Mouse (Mus musculus) forebrain, embryonic 16.5 days (tissue): ENCODE measurements at regions not wholly inside any gene's neighbourhood (a gene's known extent, or its start where the extent isn't known, plus 50 kb on each side); places are given as distances from the start of the nearest gene placed in this dataset.

Source experiments
- ATAC-seq: fragments of 200-750 bp; cut with Nextera tagmentation; 2 replicates; pipeline ENCODE4 v1.8.0; 2017; ENCODE audit warnings: mild to moderate bottlenecking, moderate library complexity
- H3K27ac ChIP-seq: fragments of 300-500 bp; sonication (generic); 2 replicates; pipeline ENCODE4 v1.5.1; 2014; ENCODE audit warnings: low read length, control low read depth
- H3K27me3 ChIP-seq: fragments of 300-500 bp; sonication (generic); replicated peaks from 2 replicates; pipeline ENCODE4 v1.6.1; 2014; ENCODE audit warnings: low read length; ENCODE audit not compliant: control insufficient read depth, insufficient read depth
- H3K36me3 ChIP-seq: fragments of 300-500 bp; sonication (generic); 2 replicates; pipeline ENCODE4 v1.6.1; 2014; ENCODE audit not compliant: control insufficient read depth, insufficient read depth
- H3K4me1 ChIP-seq: fragments of 300-500 bp; sonication (generic); replicated peaks from 2 replicates; pipeline ENCODE4 v1.6.1; 2014; ENCODE audit warnings: low read length; ENCODE audit not compliant: control insufficient read depth, insufficient read depth
- H3K4me2 ChIP-seq: fragments of 300-500 bp; sonication (generic); 2 replicates; pipeline ENCODE4 v1.6.1; 2014; ENCODE audit warnings: mild to moderate bottlenecking, low read length, control low read depth
- H3K4me3 ChIP-seq: fragments of 300-500 bp; sonication (generic); replicated peaks from 2 replicates; pipeline ENCODE4 v1.5.1; 2014; ENCODE audit warnings: mild to moderate bottlenecking, low read length, control low read depth
- H3K9ac ChIP-seq: fragments of 300-500 bp; sonication (generic); replicated peaks from 2 replicates; pipeline ENCODE4 v1.6.1; 2014; ENCODE audit warnings: low read depth, low read length, control low read depth
- H3K9me3 ChIP-seq: fragments of 300-500 bp; sonication (generic); 2 replicates; pipeline ENCODE4 v1.6.1; 2016; ENCODE audit warnings: low read length; ENCODE audit not compliant: control insufficient read depth
- WGBS: fragments of 180-500 bp; shearing (Covaris S2); extraction: QIAGEN DNeasy Blood & Tissue Kit; methylation state at CpG from one replicate; pipeline ENCODE4 v1.1.7; 2014; 5-methylcytosine and 5-hydroxymethylcytosine counted together

- Histone ChIP-seq H3K27ac (peak overlapping the region; percentile 61), H3K36me3 (no peaks in the 10 kb centered on the region), H3K4me1 (peaks cover 12% of the 10 kb centered on the region), H3K9ac (no peak overlapping the region; the same call in 1 of the 2 replicates), H3K9me3 (no peaks in the 10 kb centered on the region), H3K27me3 (no peaks in the 10 kb centered on the region), H3K4me2 (peak overlapping the region; percentile 41), H3K4me3 (peak overlapping the region; percentile 6; the same call in 1 of the 2 replicates)
- peak; percentile 68 for ATAC-seq
- WGBS: 15% methylated on average over 26 of the region's 26 CpGs
These were observed 207.6 kb downstream of the Xxylt1 start for GRCm38 (mm10) chr16:30873493-30874211.

DNA sequence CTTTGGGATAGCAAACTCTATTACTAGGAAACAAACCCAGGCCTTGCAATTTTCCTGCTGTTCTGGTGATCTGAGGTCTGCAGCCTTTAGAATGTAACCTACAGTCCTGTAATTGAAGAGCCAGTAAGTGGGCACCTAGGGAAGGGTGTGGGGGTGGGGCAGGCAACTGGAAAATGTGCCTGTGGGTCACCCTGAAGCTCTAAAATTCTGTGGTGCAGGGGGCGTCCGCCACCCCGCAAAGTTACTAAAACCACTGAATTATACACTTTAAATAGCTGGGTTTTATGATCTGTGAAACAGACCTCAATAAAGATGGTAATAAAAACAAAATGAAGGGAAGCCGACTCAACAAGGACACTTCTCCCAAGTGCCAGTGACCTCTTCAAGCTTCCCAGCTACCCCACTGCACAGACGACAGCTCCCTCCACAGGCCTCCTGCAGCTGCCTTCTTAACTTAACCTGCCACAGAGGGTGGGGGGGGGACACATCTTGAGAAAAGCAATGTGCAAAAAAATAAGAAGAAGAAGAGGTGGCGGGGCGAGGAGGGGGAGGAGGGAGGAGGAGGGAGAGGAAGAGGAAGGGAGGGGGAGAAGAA is 205.9 kb downstream of the Xxylt1 start:
- no peak overlapping the region for H3K9ac ChIP-seq
- H3K27ac ChIP-seq: no peak overlapping the region
- no peaks in the 10 kb centered on the region for H3K36me3 ChIP-seq
- peaks cover 2% of the 10 kb centered on the region; the same call in 1 of the 2 replicates for H3K9me3 ChIP-seq
- H3K27me3 ChIP-seq: no peaks in the 10 kb centered on the region
- peaks cover 12% of the 10 kb centered on the region for H3K4me1 ChIP-seq
- H3K4me3 ChIP-seq: no peak overlapping the region
- 78% methylated on average over 7 of the region's 7 CpGs for WGBS
- no peak for ATAC-seq
- H3K4me2 ChIP-seq: no peak overlapping the region

- ATAC-seq: no peak
- no peaks in the 10 kb centered on the region for H3K36me3 ChIP-seq
These were observed 202.4 kb downstream of the Xxylt1 start for GRCm38 (mm10) chr16:30878821-30879220.

DNA sequence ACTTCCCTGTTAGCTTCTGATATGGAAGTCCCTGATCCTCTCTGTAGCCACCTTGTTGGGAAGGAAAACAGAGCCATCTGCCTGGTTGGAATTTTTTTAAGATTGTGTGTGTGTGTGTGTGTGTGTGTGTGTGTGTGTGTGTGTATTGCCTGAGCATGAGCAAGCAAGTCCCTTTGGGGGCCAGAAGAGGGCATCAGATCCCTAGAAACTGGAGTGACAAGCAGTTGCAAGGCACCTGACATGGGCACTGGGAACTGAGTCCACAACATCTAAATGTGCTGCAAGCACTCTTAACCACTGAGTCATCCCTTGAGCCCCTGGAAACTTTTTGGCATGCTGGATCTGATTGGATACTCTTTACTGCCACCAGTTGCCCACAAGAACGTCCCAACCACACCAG is 201.4 kb downstream of the Xxylt1 start:
- Histone ChIP-seq H3K9me3 (peaks cover 2% of the 10 kb centered on the region; the same call in 1 of the 2 replicates), H3K4me3 (no peak overlapping the region), H3K4me1 (peaks cover 7% of the 10 kb centered on the region), H3K27me3 (no peaks in the 10 kb centered on the region), H3K27ac (no peak overlapping the region), H3K36me3 (no peaks in the 10 kb centered on the region), H3K4me2 (no peak overlapping the region), H3K9ac (no peak overlapping the region)
- WGBS: 83% methylated on average over 1 of the region's 1 CpGs
- ATAC-seq: no peak

More at GRCm38 (mm10) chr16:30878821-30879220, 202.4 kb downstream of the Xxylt1 start:
- peaks cover 10% of the 10 kb centered on the region for H3K4me1 ChIP-seq
- H3K9ac ChIP-seq: no peak overlapping the region
- no peaks in the 10 kb centered on the region for H3K27me3 ChIP-seq
- H3K27ac ChIP-seq: no peak overlapping the region
- no peak overlapping the region for H3K4me2 ChIP-seq
- WGBS: 75% methylated on average over 1 of the region's 1 CpGs
- H3K9me3 ChIP-seq: peaks cover 2% of the 10 kb centered on the region; the same call in 1 of the 2 replicates
- H3K4me3 ChIP-seq: no peak overlapping the region

DNA sequence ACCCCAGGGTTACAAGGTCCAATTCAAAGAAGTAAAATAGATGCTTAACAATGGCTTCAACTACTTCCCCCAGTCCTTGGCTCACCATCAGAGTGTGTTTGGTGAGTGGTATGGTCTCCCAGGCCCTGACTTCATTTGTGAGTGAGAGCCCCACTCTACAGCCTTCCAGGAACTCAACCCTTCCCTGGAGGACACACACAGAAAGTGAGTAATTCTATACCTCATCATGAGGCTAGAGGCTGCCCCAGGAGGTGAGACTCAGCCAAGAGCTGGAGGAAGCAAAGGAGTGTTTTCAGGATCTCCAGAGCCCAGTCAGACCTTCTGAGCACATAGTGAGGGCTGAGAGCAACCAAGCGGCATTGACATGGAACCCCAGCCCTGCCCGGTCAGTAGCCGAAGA is 200.6 kb downstream of the Xxylt1 start:
- peaks cover 7% of the 10 kb centered on the region for H3K4me1 ChIP-seq
- no peaks in the 10 kb centered on the region for H3K27me3 ChIP-seq
- ATAC-seq: no peak
- peaks cover 2% of the 10 kb centered on the region; the same call in 1 of the 2 replicates for H3K9me3 ChIP-seq
- H3K4me2 ChIP-seq: no peak overlapping the region
- H3K27ac ChIP-seq: no peak overlapping the region
- H3K4me3 ChIP-seq: no peak overlapping the region
- 98% methylated on average over 3 of the region's 3 CpGs for WGBS
- no peaks in the 10 kb centered on the region for H3K36me3 ChIP-seq
- no peak overlapping the region for H3K9ac ChIP-seq

- H3K9ac ChIP-seq: no peak overlapping the region
- H3K4me2 ChIP-seq: no peak overlapping the region
- H3K36me3 ChIP-seq: no peaks in the 10 kb centered on the region
- no peak overlapping the region for H3K27ac ChIP-seq
- H3K4me1 ChIP-seq: peaks cover 7% of the 10 kb centered on the region
- WGBS: 73% methylated on average over 5 of the region's 5 CpGs
- H3K9me3 ChIP-seq: peaks cover 2% of the 10 kb centered on the region; the same call in 1 of the 2 replicates
- H3K4me3 ChIP-seq: no peak overlapping the region
- no peaks in the 10 kb centered on the region for H3K27me3 ChIP-seq
- no peak for ATAC-seq
These were observed 200.0 kb downstream of the Xxylt1 start for GRCm38 (mm10) chr16:30881186-30881585.

DNA sequence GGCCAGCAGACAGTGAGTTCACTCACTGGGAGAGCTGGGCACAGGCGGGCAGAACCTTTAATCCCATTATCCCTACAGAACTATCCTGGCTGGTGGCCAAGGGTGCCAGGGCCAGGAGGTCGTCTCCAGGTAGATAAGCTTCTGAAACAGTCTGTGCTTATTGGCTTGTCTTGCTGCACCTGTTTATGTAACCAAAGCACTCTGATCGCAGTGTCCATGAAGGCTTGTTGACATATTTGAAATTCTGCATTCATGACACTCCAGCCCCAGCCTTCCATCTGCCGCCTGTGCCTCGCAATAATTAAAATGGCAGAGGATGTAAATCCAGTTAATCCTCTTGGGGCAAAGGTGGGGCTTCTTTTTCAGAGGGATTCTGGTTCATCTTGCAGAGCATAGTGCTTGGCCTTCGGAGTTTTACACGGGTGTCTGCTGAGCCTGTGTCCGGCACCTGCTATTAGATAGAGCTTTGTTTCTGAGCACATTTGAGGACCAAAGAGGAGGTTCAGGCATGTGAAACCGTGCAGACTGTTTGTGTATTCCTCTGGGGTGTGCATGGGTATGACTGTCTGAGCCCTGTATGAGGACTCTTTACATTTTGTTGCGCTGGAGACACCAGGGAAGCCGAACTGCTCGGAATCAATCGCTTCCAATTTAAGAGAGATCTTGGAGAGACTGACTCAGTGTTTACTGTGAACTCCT is 197.6 kb downstream of the Xxylt1 start:
- Histone ChIP-seq H3K9ac (no peak overlapping the region), H3K4me1 (peaks cover 7% of the 10 kb centered on the region), H3K27ac (no peak overlapping the region), H3K4me2 (no peak overlapping the region), H3K27me3 (no peaks in the 10 kb centered on the region), H3K4me3 (no peak overlapping the region), H3K9me3 (peaks cover 2% of the 10 kb centered on the region; the same call in 1 of the 2 replicates), H3K36me3 (no peaks in the 10 kb centered on the region)
- 53% methylated on average over 13 of the region's 13 CpGs for WGBS
- no peak for ATAC-seq

DNA sequence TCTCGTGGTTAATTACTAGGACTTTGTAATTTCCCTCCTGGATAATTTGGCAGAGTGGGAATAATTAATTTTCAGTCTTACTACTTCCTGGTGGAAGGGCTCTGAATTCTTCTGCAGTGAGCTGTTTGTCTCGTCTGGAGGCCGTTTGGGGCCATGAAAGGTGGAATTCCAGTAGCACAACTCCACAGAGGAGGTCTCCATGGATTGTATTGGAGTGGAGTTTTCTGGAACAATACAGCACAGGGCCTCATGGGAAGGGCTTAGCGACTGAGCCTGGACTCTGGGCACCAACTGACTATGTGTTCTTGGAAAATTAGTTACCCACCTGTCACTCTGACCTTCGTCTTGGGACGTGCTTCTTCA is 197.1 kb downstream of the Xxylt1 start:
- Histone ChIP-seq H3K27me3 (no peaks in the 10 kb centered on the region), H3K4me3 (no peak overlapping the region), H3K4me1 (peaks cover 7% of the 10 kb centered on the region), H3K9me3 (peaks cover 2% of the 10 kb centered on the region; the same call in 1 of the 2 replicates), H3K27ac (no peak overlapping the region), H3K36me3 (no peaks in the 10 kb centered on the region), H3K4me2 (no peak overlapping the region), H3K9ac (no peak overlapping the region)
- ATAC-seq: no peak
- WGBS: 39% methylated on average over 6 of the region's 6 CpGs

DNA sequence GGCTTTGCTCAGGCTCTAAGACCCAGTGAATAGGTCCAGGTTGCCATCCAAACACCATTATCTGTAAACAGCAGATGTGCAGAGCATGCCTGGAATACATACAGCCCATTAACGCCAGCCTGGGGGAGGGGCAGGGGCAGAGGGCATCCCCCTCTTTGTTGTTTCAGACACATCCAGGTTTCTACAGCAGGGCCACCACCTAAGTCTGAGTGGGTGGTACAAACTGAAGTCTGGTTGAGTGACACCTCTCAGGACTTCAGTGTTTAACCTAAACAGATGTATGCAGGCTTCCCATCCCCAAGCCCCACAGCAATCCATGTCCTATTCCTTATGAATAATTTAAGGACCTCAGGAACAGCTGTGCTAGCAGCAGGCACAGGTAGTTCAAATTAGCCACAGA is 194.2 kb downstream of the Xxylt1 start:
- Histone ChIP-seq H3K27ac (no peak overlapping the region), H3K4me3 (no peak overlapping the region)
- 77% methylated on average over 1 of the region's 1 CpGs for WGBS

More for the DNA sequence above, 194.2 kb downstream of the Xxylt1 start:
- Histone ChIP-seq H3K27me3 (no peaks in the 10 kb centered on the region), H3K9ac (no peak overlapping the region), H3K36me3 (no peaks in the 10 kb centered on the region), H3K9me3 (no peaks in the 10 kb centered on the region), H3K4me2 (no peak overlapping the region), H3K4me1 (peaks cover 7% of the 10 kb centered on the region)
- no peak for ATAC-seq
